Mouse (Mus musculus) G1E (cell line): ENCODE results near the gene Ltbp1.

Experiments used
- CTCF ChIP-seq: IDR thresholded peaks from 2 replicates; pipeline ENCODE4 v1.5.1; 2012; ENCODE audit warnings: low read depth, low read length, inconsistent platforms, mixed read lengths
- GATA1 ChIP-seq: IDR thresholded peaks from 2 replicates; pipeline ENCODE4 v1.6.1; 2012; ENCODE audit warnings: borderline replicate concordance, low read length, inconsistent platforms, mixed read lengths

GRCm38 (mm10) chr17:75180956-75181588 lies 175.7 kb downstream of the Ltbp1 start:
- TF ChIP-seq CTCF (no peak), GATA1 (no peak)
